In genomic region chr9:116620434-116620833, GRCm38 (mm10) we compare ENCODE assay signal across 19 mouse cellular contexts.
DNase-seq lines count a peak whose midpoint lies in the region; ATAC-seq and TF ChIP-seq lines count a peak whose summit lies in the region.
"Had no signal": no experiment of that assay in that cellular context is flagged by ENCODE, and none has a peak within 500 bp of the region (broad histone marks: within the 10 kb centered on the region; RNA-seq: fewer than 3 reads in every experiment).

No protein-coding gene starts in this region.

- TF ChIP-seq CTCF in heart, postnatal 0 days (IDR thresholded peaks at IDR 0.05; ENCODE audit: low read depth): no peak

- no peaks in the 10 kb centered on the region for H3K27me3 ChIP-seq in heart, postnatal 0 days (ENCODE audit: control insufficient read depth, insufficient read depth, low read length)
- H3K27me3 ChIP-seq: embryonic facial prominence, embryonic 12.5 days; forebrain, embryonic 15.5 days; hindbrain, embryonic 15.5 days had no signal

- no peak overlapping the region for H3K4me3 ChIP-seq in heart, postnatal 0 days (ENCODE audit: low read depth, low read length)
- H3K4me3 ChIP-seq: embryonic facial prominence, embryonic 12.5 days; forebrain, embryonic 15.5 days; hindbrain, embryonic 15.5 days had no signal

- intact Hi-C loops in heart, postnatal 36 days (cut with DNase I): no loop called here
- intact Hi-C loops in left cerebral cortex, postnatal 36 days (cut with DNase I): no loop called here
- intact Hi-C loops in left cerebral cortex, postnatal 4 days (cut with DNase I): no loop called here

- no peaks in the 10 kb centered on the region for H3K9me3 ChIP-seq in heart, postnatal 0 days (replicated peaks; ENCODE audit: control insufficient read depth, low read length)
- H3K9me3 ChIP-seq: embryonic facial prominence, embryonic 12.5 days; forebrain, embryonic 15.5 days; hindbrain, embryonic 15.5 days had no signal

- no peaks in the 10 kb centered on the region for H3K36me3 ChIP-seq in heart, postnatal 0 days (replicated peaks; ENCODE audit: control insufficient read depth, insufficient read depth, low read length)
- H3K36me3 ChIP-seq: embryonic facial prominence, embryonic 12.5 days; forebrain, embryonic 15.5 days; hindbrain, embryonic 15.5 days had no signal

- DNase-seq in heart, adult 11 months: peak; percentile 80
- no peak for DNase-seq in heart, postnatal 4 days
- DNase-seq in heart, postnatal 0 days (ENCODE audit: low spot score): peak; percentile 60
- no peak for DNase-seq in heart, postnatal 36 days
- DNase-seq in left cerebral cortex, postnatal 36 days (ENCODE audit: low spot score in 2 of 2): peak; percentile 7 to 10
- no peak for DNase-seq in left cerebral cortex, postnatal 4 days
- peak; percentile 8 to 20 for DNase-seq in right cerebral cortex, adult 2 months (ENCODE audit: low spot score in 2 of 2)
- no peak for DNase-seq in right cerebral cortex, postnatal 4 days
- DNase-seq: adrenal gland, postnatal 14 days; cerebellum, adult 11-12 months; cerebellum, adult 9-10 months; cerebellum, postnatal 25 days; gastrocnemius, postnatal 14 days; heart, postnatal 14 days had no signal

- ATAC-seq in heart, postnatal 0 days (ENCODE audit: insufficient read depth, low read depth): peak; percentile 76
- ATAC-seq: activated CD4-positive, CD25-positive, alpha-beta regulatory T cell, adult 4 months; forebrain, embryonic 15.5 days had no signal

- no peak overlapping the region for H3K27ac ChIP-seq in heart, postnatal 0 days (ENCODE audit: low read depth)
- H3K27ac ChIP-seq: embryonic facial prominence, embryonic 12.5 days; forebrain, embryonic 15.5 days; hindbrain, embryonic 15.5 days had no signal

- no peak for TF ChIP-seq EP300 in heart, postnatal 0 days (IDR thresholded peaks at IDR 0.05; ENCODE audit: low read depth)

- no peak overlapping the region for H3K4me2 ChIP-seq in heart, postnatal 0 days (ENCODE audit: low read depth, low read length)
- H3K4me2 ChIP-seq: embryonic facial prominence, embryonic 12.5 days; forebrain, embryonic 15.5 days; heart, embryonic 11.5 days; hindbrain, embryonic 15.5 days had no signal

- no peaks in the 10 kb centered on the region for H3K4me1 ChIP-seq in heart, postnatal 0 days (ENCODE audit: control insufficient read depth, insufficient read depth)
- H3K4me1 ChIP-seq: forebrain, embryonic 15.5 days; hindbrain, embryonic 15.5 days had no signal

- 66% methylated on average over 5 of the region's 5 CpGs for WGBS in heart, postnatal 0 days

- H3K9ac ChIP-seq in heart, postnatal 0 days (replicated peaks; ENCODE audit: low read depth, low read length): no peak overlapping the region
- H3K9ac ChIP-seq: embryonic facial prominence, embryonic 12.5 days; forebrain, embryonic 15.5 days; hindbrain, embryonic 15.5 days had no signal

Comparison
In these comparisons a context has a peak if more than half of its experiments do, and no peak if none do; other contexts are left out.
1. DNase-seq: peak in heart, adult 11 months (single experiment), heart, postnatal 0 days (single experiment), left cerebral cortex, postnatal 36 days (2 of 2) and right cerebral cortex, adult 2 months (2 of 2); none in heart, postnatal 4 days (single experiment), heart, postnatal 36 days (0 of 2), left cerebral cortex, postnatal 4 days (single experiment) and right cerebral cortex, postnatal 4 days (single experiment).